Comparison of ENCODE assay signal across 10 mouse cellular contexts in genomic region chr12:76266875-76267274, GRCm38 (mm10). TPM values are rescaled to one million over a fixed set of nuclear protein-coding genes. Genes with fewer than 3 reads are reported as not detected.
DNase-seq lines count a peak whose midpoint lies in the region; ATAC-seq lines count a peak whose summit lies in the region.
"Had no signal": no experiment of that assay in that cellular context is flagged by ENCODE, and none has a peak within 500 bp of the region (broad histone marks: within the 10 kb centered on the region; RNA-seq: fewer than 3 reads in every experiment).

No protein-coding gene starts in this region.

- 72% methylated on average over 9 of the region's 9 CpGs for WGBS in forebrain, embryonic 13.5 days
- 83% methylated on average over 9 of the region's 9 CpGs for WGBS in forebrain, embryonic 11.5 days
- 70% methylated on average over 9 of the region's 9 CpGs for WGBS in liver, embryonic 12.5 days (ENCODE audit: insufficient replicate concordance)

- H3K27me3 ChIP-seq in forebrain, embryonic 13.5 days: no peaks in the 10 kb centered on the region
- H3K27me3 ChIP-seq in forebrain, embryonic 11.5 days (ENCODE audit: control insufficient read depth, insufficient read depth, low read length): no peaks in the 10 kb centered on the region
- H3K27me3 ChIP-seq in liver, embryonic 12.5 days (replicated peaks): no peaks in the 10 kb centered on the region
- H3K27me3 ChIP-seq: hindbrain, embryonic 15.5 days had no signal

- H3K36me3 ChIP-seq in forebrain, embryonic 13.5 days (ENCODE audit: poor library complexity, severe bottlenecking): peaks cover 12% of the 10 kb centered on the region
- no peaks in the 10 kb centered on the region for H3K36me3 ChIP-seq in forebrain, embryonic 11.5 days (ENCODE audit: control insufficient read depth, insufficient read depth, low read length)
- H3K36me3 ChIP-seq in liver, embryonic 12.5 days: peaks cover 77% of the 10 kb centered on the region
- H3K36me3 ChIP-seq: hindbrain, embryonic 15.5 days had no signal

- H3K4me2 ChIP-seq in forebrain, embryonic 13.5 days: no peak overlapping the region
- H3K4me2 ChIP-seq in forebrain, embryonic 11.5 days (ENCODE audit: low read depth, low read length, severe bottlenecking): no peak overlapping the region
- H3K4me2 ChIP-seq in liver, embryonic 12.5 days: no peak overlapping the region
- H3K4me2 ChIP-seq: hindbrain, embryonic 15.5 days had no signal

- DNase-seq in forebrain, embryonic 11.5 days (ENCODE audit: low spot score): no peak
- no peak for DNase-seq in liver
- DNase-seq in c-Kit-positive CD71-negative TER-119-negative erythroid progenitor cells, embryonic 14.5 days (ENCODE audit: low read depth): peak; percentile 46
- peak; percentile 22 to 24 for DNase-seq in natural killer cell, adult 2 months (ENCODE audit: low spot score in 2 of 2)
- no peak for DNase-seq in frontal cortex, postnatal 14 days (ENCODE audit: low spot score in 2 of 2)

- no peaks in the 10 kb centered on the region for H3K9me3 ChIP-seq in forebrain, embryonic 13.5 days (replicated peaks)
- no peaks in the 10 kb centered on the region for H3K9me3 ChIP-seq in forebrain, embryonic 11.5 days (ENCODE audit: control insufficient read depth, low read length)
- H3K9me3 ChIP-seq in liver, embryonic 12.5 days (replicated peaks): no peaks in the 10 kb centered on the region
- H3K9me3 ChIP-seq: hindbrain, embryonic 15.5 days had no signal

- no peak overlapping the region for H3K9ac ChIP-seq in forebrain, embryonic 13.5 days
- no peak overlapping the region for H3K9ac ChIP-seq in forebrain, embryonic 11.5 days (ENCODE audit: low read length)
- H3K9ac ChIP-seq in liver, embryonic 12.5 days: no peak overlapping the region
- H3K9ac ChIP-seq: hindbrain, embryonic 15.5 days had no signal

- no peak overlapping the region for H3K4me3 ChIP-seq in forebrain, embryonic 13.5 days
- no peak overlapping the region for H3K4me3 ChIP-seq in forebrain, embryonic 11.5 days (ENCODE audit: low read depth, low read length)
- H3K4me3 ChIP-seq in liver, embryonic 12.5 days: no peak overlapping the region
- H3K4me3 ChIP-seq: hindbrain, embryonic 15.5 days; myocyte had no signal

- H3K27ac ChIP-seq in forebrain, embryonic 13.5 days: no peak overlapping the region
- H3K27ac ChIP-seq in forebrain, embryonic 11.5 days (ENCODE audit: low read depth, low read length): no peak overlapping the region
- no peak overlapping the region for H3K27ac ChIP-seq in liver, embryonic 12.5 days
- H3K27ac ChIP-seq: hindbrain, embryonic 15.5 days had no signal

- peaks cover 5% of the 10 kb centered on the region; the same call in 1 of the 2 replicates for H3K4me1 ChIP-seq in forebrain, embryonic 13.5 days
- H3K4me1 ChIP-seq in forebrain, embryonic 11.5 days (replicated peaks; ENCODE audit: control insufficient read depth, insufficient read depth, low read length): no peaks in the 10 kb centered on the region
- H3K4me1 ChIP-seq in liver, embryonic 12.5 days: peaks cover 46% of the 10 kb centered on the region
- H3K4me1 ChIP-seq: hindbrain, embryonic 15.5 days had no signal

- peak; percentile 50; the same call in 1 of the 2 replicates for ATAC-seq in forebrain, embryonic 13.5 days
- ATAC-seq in forebrain, embryonic 11.5 days (replicated peaks; ENCODE audit: low FRiP score): no peak
- ATAC-seq in liver, embryonic 12.5 days: peak; percentile 42; the same call in 1 of the 2 replicates
- peak; percentile 37 to 52; a peak in 2 of 4 replicates for ATAC-seq in hematopoietic stem cell, adult 5-6 weeks (replicated peaks in 1 of 2; ENCODE audit: insufficient read depth in 1 of 2, low FRiP score in 2 of 2, low TSS enrichment in 1 of 2, low read depth in 1 of 2, poor library complexity in 2 of 2, severe bottlenecking in 2 of 2)

RNA-seq across cellular contexts. Expression of gene Mthfd1, which starts 11.8 kb away (rescaled TPM):
- polyA plus RNA-seq in forebrain, embryonic 13.5 days (2015; fragmentation: Nextera tagmentation; extraction: Ambion mirVana): 48.0 and 53.6 TPM in 2 replicates
- polyA plus RNA-seq in forebrain, embryonic 11.5 days (2014; fragmentation: Nextera tagmentation; extraction: Ambion mirVana): 80.2 and 80.8 TPM in 2 replicates
- 135 and 142 TPM in 2 replicates for polyA plus RNA-seq in liver, embryonic 12.5 days (2016; fragmentation: Nextera tagmentation; extraction: Ambion mirVana)
- 88.8 and 164 TPM in 2 replicates for total RNA-seq in hematopoietic stem cell, adult 5-6 weeks (2017)

RNA-seq across cellular contexts. Expression of gene Tex21, which starts 20.3 kb away (rescaled TPM):
- not detected in 2 replicates for polyA plus RNA-seq in forebrain, embryonic 13.5 days (2015; fragmentation: Nextera tagmentation; extraction: Ambion mirVana)
- not detected in 2 replicates for polyA plus RNA-seq in forebrain, embryonic 11.5 days (2014; fragmentation: Nextera tagmentation; extraction: Ambion mirVana)
- 0.25 TPM in 1 of 2 replicates, not detected in the other for polyA plus RNA-seq in liver, embryonic 12.5 days (2016; fragmentation: Nextera tagmentation; extraction: Ambion mirVana)
- not detected in 2 replicates for total RNA-seq in hematopoietic stem cell, adult 5-6 weeks (2017)
- polyA plus RNA-seq: hindbrain, embryonic 15.5 days; myocyte had no signal

RNA-seq across cellular contexts. Expression of gene Akap5, which starts 57.8 kb away (rescaled TPM):
- polyA plus RNA-seq in forebrain, embryonic 13.5 days (2015; fragmentation: Nextera tagmentation; extraction: Ambion mirVana): 4.5 and 5.3 TPM in 2 replicates
- polyA plus RNA-seq in forebrain, embryonic 11.5 days (2014; fragmentation: Nextera tagmentation; extraction: Ambion mirVana): 3.6 and 5.2 TPM in 2 replicates
- 0.98 and 1.0 TPM in 2 replicates for polyA plus RNA-seq in liver, embryonic 12.5 days (2016; fragmentation: Nextera tagmentation; extraction: Ambion mirVana)
- total RNA-seq in hematopoietic stem cell, adult 5-6 weeks (2017): 0.75 and 1.6 TPM in 2 replicates

Comparison
In these comparisons a context has a peak if more than half of its experiments do, and no peak if none do; other contexts are left out.
1. DNase-seq: peak in c-Kit-positive CD71-negative TER-119-negative erythroid progenitor cells, embryonic 14.5 days (single experiment) and natural killer cell, adult 2 months (2 of 2); none in forebrain, embryonic 11.5 days (single experiment), liver (single experiment) and frontal cortex, postnatal 14 days (0 of 2).